Mouse (Mus musculus): ENCODE data around the gene Smchd1.

DNA sequence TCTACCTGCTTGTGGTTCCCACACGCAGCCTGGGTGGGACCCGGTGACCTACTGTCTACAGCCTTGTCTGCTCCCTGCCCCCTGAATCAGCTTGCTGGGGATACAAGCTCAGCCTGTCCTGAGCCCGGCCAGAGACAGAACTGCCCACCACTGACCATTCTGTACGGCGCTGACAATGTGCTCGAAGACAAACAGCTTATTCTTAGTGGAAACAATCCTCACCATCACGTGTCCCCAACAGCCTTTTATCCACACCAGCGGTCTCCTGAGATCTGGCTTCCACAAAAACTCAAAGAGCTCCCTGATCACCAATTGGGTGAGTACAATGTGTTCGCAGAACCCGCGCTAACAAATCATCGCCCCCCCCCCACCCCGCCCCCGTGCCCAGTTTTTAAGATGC is 166.0 kb downstream of the Smchd1 start:
- no peak for TF ChIP-seq GATA1 (IDR thresholded peaks at IDR 0.05; ENCODE audit: borderline replicate concordance, low read length)
- TF ChIP-seq FLI1 (IDR thresholded peaks at IDR 0.05; ENCODE audit: low read length) = no peak
